Mouse (Mus musculus): ENCODE data around the gene Ddx5.
A peak's percentile ranks its signal among the peaks of the same experiment; 100 is the strongest.
"Not testable (repeated sequence)": the region's sequence is repeated elsewhere in the genome, so short reads cannot be mapped to it uniquely, and the experiment has no call there.

Ddx5 gene

DNA sequence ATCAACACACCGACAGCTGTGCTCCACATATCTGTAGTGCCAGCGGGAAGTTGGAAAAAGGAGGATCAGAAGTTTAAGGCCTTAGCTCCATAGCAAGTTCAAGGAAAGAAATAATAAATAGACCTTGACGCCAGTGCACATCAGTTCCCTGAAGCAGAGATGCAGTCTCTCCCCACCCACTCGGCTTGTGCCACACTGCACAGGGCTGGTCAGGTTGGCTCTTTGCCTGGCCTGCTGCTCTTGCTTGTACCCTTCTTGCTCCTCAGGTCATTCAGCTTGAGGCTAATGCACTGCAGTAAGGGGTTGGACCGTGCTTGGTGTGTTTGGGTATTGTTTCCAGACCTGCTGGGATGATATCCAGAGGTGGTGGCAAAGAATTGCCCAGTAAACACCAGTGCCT is 28.5 kb downstream of the Ddx5 start:
- no peak for DNase-seq

DNA sequence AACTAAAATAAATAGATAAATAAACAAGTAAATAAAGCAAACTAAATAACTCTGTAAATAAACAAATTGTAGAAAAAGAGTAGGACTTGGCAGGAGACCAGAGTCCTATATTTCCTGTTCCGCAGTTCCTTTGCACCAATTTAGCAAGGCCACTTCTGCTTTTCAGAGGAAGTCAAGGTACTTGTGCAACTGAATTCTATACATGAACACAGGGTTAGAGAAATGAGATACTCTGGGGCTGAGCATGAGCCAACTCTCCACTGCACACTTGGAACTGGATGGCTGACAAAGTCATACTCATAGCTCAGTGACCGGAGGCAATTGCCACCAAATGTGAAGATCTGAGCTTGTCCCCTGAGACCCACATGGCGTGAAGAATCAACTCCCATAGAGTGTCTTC is 30.0 kb downstream of the Ddx5 start:
- DNase-seq: no peak

DNA sequence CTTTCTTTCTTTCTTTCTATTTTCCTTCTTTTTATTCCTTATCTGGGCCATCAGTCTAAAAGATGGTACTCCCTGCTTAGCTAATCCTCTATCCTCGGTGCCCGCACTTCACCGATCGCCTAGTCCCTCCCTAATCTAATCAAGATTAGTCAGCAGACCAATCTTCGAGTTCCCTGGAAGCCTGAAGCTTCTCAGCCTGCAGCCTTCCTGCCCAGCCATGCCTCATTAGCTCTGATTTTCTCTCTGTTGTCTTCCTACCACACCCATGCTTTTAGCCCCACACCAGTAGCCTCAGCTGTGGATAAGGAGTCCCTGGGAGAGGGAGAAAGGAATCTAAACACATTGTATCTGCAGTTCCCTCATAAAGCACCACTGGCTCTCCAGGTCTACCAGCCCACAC is 33.4 kb downstream of the Ddx5 start:
- DNase-seq: no peak

DNA sequence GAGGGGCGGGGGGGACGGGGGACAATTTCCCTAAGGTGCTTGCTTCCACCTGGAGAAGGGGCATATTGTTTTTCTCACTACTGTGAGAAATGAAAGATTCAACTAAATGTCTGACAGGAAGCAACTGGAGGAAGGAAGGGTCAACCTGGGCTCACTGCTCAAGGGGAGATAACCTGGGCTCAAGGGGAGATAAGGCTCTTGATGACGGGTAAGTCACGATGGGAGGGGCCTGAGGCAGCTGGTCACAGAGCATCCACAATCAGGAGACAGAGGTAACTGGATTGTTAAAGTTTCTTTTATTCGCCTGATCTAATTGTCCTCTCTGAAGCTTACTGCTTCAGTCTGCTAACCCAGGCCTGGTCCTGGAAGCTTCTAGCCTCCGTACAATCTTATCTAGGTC is 35.7 kb downstream of the Ddx5 start:
- no peak for DNase-seq

DNA sequence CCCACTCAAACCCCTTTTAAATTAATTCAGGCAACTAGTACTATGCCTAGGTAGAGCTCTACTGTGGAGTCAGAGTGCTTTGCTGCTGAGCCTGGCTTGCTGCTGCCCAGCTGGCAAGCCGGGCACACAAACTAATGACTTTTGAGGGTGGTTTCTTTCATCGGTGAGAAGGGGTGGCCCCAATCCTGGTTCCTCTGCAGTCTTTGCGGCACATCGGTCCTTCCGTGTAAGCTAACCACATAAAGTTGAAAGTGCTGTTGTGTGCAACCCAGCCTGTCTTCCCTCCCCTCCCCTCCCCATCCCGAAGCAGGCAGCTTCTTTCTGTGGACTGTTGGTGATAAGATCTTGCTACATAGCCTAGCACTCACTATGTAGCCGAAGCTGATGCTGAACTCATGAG is 36.9 kb downstream of the Ddx5 start:
- DNase-seq: no peak

DNA sequence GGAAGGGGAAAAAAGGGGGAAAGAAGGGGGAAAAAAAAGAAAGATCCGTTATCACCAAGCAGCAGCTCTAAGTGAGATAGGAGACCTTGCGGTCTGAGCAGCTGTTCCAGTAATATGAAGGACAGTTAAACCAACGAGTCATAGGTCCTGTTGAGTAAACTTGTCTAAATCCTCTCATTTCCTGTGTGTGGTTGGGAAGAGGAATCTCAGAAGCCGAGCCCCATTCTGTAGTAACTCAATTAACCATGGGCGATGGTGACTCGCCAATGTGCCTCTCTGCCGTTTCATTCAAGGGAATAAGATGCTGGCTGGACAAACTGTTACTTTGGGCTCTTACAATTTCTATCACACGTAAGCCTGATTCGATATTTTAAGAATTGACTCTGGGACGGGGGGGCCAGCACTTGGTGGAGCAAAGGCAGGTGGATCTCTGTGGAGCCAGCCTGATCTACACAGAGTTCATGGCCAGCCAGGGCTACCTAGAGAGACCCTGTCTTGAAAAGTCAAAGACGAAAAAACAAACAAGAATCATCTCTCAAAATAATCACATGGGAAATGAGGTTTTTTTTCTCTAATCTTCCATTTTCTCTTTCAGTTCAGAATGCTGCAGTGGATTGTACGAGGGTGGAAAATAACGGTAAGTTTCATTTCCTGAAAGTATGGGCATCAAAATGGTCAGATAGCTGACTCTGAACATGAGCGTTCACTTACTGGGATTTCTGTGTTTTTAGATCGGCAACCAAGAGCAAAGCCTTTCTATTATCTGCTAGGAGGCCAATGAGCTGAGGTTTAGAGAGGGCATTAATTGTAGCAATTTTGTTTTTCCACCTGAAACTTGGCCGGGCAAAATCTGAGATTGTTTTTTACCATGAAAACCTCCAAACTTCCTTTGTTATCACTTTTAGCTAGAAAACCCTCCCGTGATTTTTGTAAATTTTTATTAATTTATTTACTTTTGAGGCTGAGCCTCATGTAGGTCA is 37.7 kb downstream of the Ddx5 start, which contains the start of gene Milr1:
TSS of gene Milr1 (plus strand) at position 188 of the 980 bp plus-strand sequence.
- DNase-seq: no peak

DNA sequence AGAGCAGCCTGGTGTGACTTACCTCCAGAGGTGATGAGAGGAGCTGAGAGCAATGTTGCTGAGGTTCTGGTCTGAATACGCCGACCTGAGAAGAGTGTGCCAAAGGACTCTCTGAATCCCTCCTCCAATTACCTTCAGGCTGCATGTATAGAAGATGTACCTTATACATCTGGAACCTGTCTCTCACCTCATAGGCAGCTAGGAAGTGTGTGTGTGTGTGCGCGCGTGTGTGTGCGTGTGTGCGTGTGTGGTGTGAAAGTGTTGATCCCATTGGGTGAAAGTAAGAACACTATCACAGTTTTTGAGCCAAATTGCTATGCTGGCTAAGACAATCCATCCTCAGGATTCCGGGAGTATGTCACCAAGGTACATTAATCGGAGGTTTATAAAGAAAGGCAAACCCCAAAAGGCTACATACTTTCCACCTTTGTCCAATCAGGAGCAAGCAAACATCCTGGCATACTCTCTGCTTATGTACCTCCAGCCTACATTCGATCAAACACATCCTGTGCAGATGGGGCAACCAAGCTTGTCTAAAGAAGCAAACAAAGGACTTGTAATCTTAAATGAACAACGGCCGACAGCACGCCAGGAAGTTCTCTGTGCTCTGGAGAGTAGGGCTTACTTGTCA is 38.7 kb downstream of the Ddx5 start, which contains the start of gene Pecam1:
TSS of gene Pecam1 (minus strand) at position 508 of the 631 bp plus-strand sequence.
- no peak for DNase-seq

DNA sequence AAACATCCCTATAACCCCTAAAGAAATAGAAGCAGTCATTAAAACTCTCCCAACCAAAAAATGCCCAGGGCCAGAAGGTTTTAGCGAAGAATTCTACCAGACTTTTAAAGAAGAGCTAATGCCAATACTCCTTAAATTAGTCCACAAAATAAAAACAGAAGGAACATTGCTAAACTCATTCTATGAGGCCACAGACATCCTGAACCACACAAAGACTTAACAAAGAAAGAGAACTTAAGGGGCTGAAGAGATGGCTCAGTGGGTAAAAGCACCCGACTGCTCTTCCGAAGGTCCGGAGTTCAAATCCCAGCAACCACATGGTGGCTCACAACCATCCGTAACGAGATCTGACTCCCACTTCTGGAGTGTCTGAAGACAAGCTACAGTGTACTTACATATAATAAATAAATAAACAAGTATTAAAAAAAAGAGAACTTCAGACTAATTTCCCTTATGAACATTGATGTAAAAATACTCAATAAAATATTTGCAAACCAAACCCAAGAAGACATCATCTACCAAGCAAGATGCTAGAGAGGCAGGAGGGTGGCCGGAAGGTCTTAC is 39.3 kb downstream of the Ddx5 start:
- not testable (repeated sequence) for DNase-seq

DNA sequence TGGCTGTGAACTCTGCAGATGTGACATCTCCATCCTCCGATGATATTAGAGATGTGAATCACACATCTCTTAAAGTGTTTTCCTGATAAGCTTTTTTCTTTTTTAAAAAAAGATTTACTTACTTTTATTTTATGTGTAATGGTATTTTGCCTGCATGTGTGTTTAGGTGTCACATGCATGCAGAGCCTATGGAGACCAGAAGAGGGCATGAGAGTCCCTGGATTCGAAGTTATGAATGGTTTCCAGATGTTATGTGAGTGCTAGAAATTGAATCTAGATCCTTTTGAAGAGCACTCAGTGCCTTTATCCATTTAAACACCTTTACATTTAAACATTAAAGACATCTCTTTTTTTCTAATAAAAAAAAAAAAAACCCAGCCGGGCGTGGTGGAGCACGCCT is 44.0 kb downstream of the Ddx5 start:
- DNase-seq: no peak

DNA sequence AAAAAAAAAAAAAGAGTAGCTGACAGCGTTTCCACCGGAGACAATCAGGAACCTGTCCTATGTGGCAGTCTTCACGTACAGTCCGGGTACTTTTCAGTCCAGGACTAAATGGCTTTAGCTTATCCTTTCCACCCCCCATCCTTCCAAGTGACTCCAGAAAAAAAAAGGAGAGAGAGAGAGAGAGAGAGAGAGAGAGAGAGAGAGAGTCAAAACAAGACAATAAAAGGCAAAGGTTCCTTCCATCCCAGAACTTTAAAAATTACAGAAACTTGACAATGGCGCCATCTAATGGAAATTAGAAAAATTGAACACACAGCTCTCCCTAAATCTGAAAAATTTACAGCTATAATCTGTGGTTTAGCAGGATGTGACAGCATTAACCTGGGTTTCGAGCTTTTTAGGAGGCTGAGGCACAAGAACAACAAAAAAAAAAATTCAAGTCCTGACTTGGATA is 46.6 kb downstream of the Ddx5 start:
- DNase-seq: peak; percentile 10

DNA sequence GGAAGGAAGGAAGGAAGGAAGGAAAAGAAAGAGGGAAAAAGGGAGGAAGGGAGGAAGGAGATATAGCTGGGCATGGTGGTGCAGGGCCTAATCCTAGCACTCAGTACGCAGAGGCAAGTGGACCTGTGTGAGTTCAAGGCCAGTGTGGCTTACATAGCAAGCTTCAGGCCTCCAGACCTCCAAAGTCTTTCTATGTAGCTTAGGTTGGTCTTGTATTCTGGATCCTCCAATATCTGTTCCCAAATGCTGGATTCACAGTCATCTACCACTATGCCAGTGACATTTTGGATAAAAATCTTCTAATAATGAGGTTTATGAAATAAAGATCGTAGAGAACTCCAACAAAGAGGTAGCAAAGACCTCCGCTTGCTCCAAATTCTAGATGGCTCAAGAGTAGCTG is 47.2 kb downstream of the Ddx5 start:
- no peak for DNase-seq

DNA sequence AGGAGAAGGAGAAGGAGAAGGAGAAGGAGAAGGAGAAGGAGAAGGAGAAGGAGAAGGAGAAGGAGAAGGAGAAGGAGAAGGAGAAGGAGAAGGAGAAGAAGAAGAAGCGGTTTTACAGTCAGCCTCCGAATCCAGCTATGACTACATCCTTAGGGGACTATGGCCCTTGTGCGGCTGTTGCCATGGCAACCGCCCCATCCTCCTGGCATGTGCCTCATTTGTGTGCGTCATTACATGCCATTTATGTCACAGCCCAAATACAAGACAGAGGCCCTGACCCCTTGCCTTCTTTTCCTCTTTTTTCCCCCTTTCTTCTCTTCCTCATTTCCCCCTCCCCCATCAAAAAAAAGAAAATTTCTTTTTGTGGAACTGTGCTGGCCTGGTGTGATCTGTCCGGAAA is 47.8 kb downstream of the Ddx5 start:
- DNase-seq: no peak

DNA sequence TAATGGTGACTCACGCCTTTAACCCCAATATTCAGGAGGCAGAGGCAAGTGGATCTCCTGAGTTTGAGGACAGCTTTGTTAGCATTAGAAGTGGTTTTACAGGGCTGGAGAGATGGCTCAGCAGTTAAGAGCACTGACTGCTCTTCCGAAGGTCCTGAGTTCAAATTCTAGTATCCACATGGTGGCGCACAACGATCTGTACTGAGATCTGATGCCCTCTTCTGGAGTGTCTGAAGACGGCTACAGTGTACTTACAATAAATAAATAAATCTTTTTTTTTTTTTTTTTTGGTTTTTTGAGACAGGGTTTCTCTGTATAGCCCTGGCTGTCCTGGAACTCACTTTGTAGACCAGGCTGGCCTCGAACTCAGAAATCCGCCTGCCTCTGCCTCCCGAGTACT is 48.3 kb downstream of the Ddx5 start:
- not testable (repeated sequence) for DNase-seq

DNA sequence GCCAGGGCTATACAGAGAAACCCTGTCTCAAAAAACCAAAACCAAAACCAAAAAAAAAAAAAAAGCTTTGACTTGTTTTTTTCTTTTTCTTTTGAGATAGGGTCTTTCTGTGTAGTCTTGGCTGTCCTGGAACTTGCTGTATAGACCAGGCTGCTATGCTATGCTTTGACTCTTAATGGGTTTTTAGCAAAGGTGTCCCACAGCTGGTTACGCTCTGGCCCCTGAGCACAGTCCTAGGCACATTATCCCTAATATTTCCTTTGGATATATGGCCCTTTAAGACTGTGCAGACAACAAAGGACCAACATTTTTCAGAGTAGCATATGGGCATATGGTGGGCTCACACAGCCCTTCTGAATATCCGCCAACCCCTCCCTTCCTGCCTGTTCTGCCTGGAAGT is 49.9 kb downstream of the Ddx5 start:
- no peak for DNase-seq

DNA sequence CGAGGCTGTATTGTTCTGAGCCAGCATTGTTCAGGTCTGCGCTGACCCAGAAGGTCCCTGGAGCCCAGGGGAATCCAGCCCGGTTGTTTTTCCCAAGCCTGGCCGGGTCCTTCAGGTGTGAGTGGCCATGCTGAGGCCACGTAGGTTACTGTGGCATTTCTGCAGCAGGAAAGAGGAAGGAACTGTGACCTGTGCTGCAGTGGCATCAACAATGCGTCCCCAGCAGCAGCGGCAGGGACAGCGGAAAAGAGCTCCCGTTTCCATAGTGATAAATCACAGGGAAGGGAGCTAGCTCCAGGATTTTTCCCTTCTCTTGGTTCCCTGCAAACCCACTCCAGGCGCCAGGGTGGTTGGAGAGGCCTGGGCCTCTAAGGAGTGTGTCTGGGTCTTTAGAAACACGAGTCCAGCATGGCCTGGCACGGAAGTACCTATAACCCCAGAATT is 51.8 kb downstream of the Ddx5 start:
- no peak for DNase-seq

DNA sequence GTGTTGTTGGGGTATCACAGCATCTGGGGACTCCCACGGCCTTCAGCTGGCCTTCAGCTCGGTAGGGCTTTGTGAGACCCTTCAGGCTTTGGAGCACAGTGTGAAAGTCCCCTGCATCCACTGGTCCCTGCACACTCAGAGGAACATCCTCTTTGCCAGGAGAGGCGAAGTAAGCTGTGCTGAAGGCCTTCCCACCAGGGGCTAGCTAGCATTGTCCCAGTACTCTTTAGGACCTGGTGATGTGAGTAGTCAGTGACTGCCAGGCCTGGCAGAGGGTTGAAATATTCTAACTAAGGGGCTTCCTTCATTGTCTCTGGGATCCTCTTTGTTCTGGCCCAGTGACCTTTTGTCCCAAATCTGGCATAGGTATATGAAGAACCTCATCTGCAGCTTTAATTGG is 52.4 kb downstream of the Ddx5 start:
- DNase-seq: no peak

DNA sequence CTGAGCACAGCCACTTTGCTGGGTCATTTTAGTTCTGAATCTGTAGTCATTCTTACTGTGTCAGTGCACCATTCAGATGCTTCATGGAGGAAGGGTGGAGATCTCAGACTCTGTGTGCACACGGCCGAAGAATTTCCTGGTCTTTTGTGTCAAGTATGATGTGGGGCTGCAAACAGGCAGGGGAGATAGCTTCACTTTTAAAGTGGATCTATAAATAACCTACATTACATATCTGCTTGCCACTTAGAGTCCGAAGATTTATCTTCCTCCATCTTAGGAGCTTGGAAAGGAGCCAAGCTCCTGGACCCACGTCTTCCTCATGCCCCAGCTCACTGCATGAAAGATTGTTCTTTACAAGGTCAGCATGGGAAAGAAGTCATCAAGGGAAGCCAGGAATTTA is 58.3 kb downstream of the Ddx5 start:
- DNase-seq: no peak

All from cerebellum, adult 8-10 months (tissue).